ENCODE assay signal across 8 mouse cellular contexts in genomic region chr5:149245391-149245964, GRCm38 (mm10). TPM values are rescaled to one million over a fixed set of nuclear protein-coding genes. Genes with fewer than 3 reads are reported as not detected.
DNase-seq lines count a peak whose midpoint lies in the region; ATAC-seq and TF ChIP-seq lines count a peak whose summit lies in the region.

No protein-coding gene starts in this region.

- peaks cover 16% of the 10 kb centered on the region; the same call in 1 of the 2 replicates for H3K4me1 ChIP-seq in lung, embryonic 14.5 days (ENCODE audit: insufficient read depth)
- peaks cover 25% of the 10 kb centered on the region for H3K4me1 ChIP-seq in embryonic facial prominence, embryonic 10.5 days
- peaks cover 16% of the 10 kb centered on the region for H3K4me1 ChIP-seq in limb, embryonic 12.5 days (replicated peaks)
- 0 out of 2 replicates have a peak, but pooled peaks cover 5% of the 10 kb centered on the region for H3K4me1 ChIP-seq in neural tube, embryonic 14.5 days (ENCODE audit: control insufficient read depth, insufficient read depth, low read length)

- intact Hi-C loops in left cerebral cortex, postnatal 14 days (cut with DNase I), result no loop called here

- TF ChIP-seq CTCF in lung, embryonic 14.5 days (IDR thresholded peaks at IDR 0.05; ENCODE audit: low read depth), result no peak

- peak overlapping the region; percentile 42 for H3K9ac ChIP-seq in lung, embryonic 14.5 days
- H3K9ac ChIP-seq in limb, embryonic 12.5 days (replicated peaks), result no peak overlapping the region
- no peak overlapping the region for H3K9ac ChIP-seq in neural tube, embryonic 14.5 days (replicated peaks; ENCODE audit: low read depth, low read length)

- no peaks in the 10 kb centered on the region for H3K36me3 ChIP-seq in lung, embryonic 14.5 days (ENCODE audit: insufficient read depth)
- no peaks in the 10 kb centered on the region for H3K36me3 ChIP-seq in embryonic facial prominence, embryonic 10.5 days (replicated peaks)
- no peaks in the 10 kb centered on the region for H3K36me3 ChIP-seq in limb, embryonic 12.5 days
- no peaks in the 10 kb centered on the region for H3K36me3 ChIP-seq in neural tube, embryonic 14.5 days (ENCODE audit: control insufficient read depth, insufficient read depth, low read length)

- no peak for ATAC-seq in lung, embryonic 14.5 days (ENCODE audit: insufficient read depth)
- ATAC-seq in limb, embryonic 12.5 days (ENCODE audit: insufficient number of reproducible peaks, insufficient read depth, low FRiP score, low TSS enrichment, low read depth), result no peak
- ATAC-seq in neural tube, embryonic 14.5 days (ENCODE audit: low read depth), result no peak
- no peak for ATAC-seq in activated CD4-positive, CD25-positive, alpha-beta regulatory T cell, adult 4 months

- no peaks in the 10 kb centered on the region for H3K27me3 ChIP-seq in lung, embryonic 14.5 days (ENCODE audit: insufficient read depth, low read length)
- H3K27me3 ChIP-seq in embryonic facial prominence, embryonic 10.5 days (replicated peaks; ENCODE audit: low read depth, poor library complexity, severe bottlenecking), result no peaks in the 10 kb centered on the region; the same call in 1 of the 2 replicates
- no peaks in the 10 kb centered on the region for H3K27me3 ChIP-seq in limb, embryonic 12.5 days
- no peaks in the 10 kb centered on the region for H3K27me3 ChIP-seq in neural tube, embryonic 14.5 days (ENCODE audit: control insufficient read depth, insufficient read depth, low read length)

- 17% methylated on average over 9 of the region's 9 CpGs for WGBS in lung, embryonic 14.5 days
- WGBS in embryonic facial prominence, embryonic 10.5 days, result 58% methylated on average over 9 of the region's 9 CpGs
- WGBS in limb, embryonic 12.5 days, result 49% methylated on average over 9 of the region's 9 CpGs
- WGBS in neural tube, embryonic 14.5 days, result 59% methylated on average over 9 of the region's 9 CpGs

- no peaks in the 10 kb centered on the region for H3K9me3 ChIP-seq in lung, embryonic 14.5 days (ENCODE audit: low read depth, low read length)
- no peaks in the 10 kb centered on the region for H3K9me3 ChIP-seq in embryonic facial prominence, embryonic 10.5 days
- peaks cover 12% of the 10 kb centered on the region; the same call in 1 of the 2 replicates for H3K9me3 ChIP-seq in limb, embryonic 12.5 days
- H3K9me3 ChIP-seq in neural tube, embryonic 14.5 days (ENCODE audit: control insufficient read depth, low read length), result no peaks in the 10 kb centered on the region

- no peak for DNase-seq in lung, embryonic 14.5 days
- no peak for DNase-seq in lung, postnatal 10 days
- DNase-seq in embryonic facial prominence, embryonic 10.5 days (ENCODE audit: low spot score), result no peak
- DNase-seq in left cerebral cortex, postnatal 14 days (ENCODE audit: low spot score in 2 of 2), result no peak
- DNase-seq in cerebellum, adult 9-11 months, result no peak

- peak overlapping the region; percentile 27 for H3K4me3 ChIP-seq in lung, embryonic 14.5 days (ENCODE audit: low read depth, low read length)
- peak overlapping the region; percentile 45 for H3K4me3 ChIP-seq in embryonic facial prominence, embryonic 10.5 days
- peak overlapping the region; percentile 21; the same call in 1 of the 2 replicates for H3K4me3 ChIP-seq in limb, embryonic 12.5 days (replicated peaks)
- no peak overlapping the region for H3K4me3 ChIP-seq in neural tube, embryonic 14.5 days (ENCODE audit: low read depth, low read length)

- H3K27ac ChIP-seq in lung, embryonic 14.5 days (ENCODE audit: low read depth), result peak overlapping the region; percentile 46; the same call in 1 of the 2 replicates
- H3K27ac ChIP-seq in embryonic facial prominence, embryonic 10.5 days (replicated peaks), result peak overlapping the region; percentile 81
- H3K27ac ChIP-seq in limb, embryonic 12.5 days, result peak overlapping the region; percentile 62; the same call in 1 of the 2 replicates
- no peak overlapping the region for H3K27ac ChIP-seq in neural tube, embryonic 14.5 days (ENCODE audit: low read depth, low read length)

- H3K4me2 ChIP-seq in lung, embryonic 14.5 days, result peak overlapping the region; percentile 67
- peak overlapping the region; percentile 54 for H3K4me2 ChIP-seq in limb, embryonic 12.5 days
- H3K4me2 ChIP-seq in neural tube, embryonic 14.5 days (ENCODE audit: low read depth, low read length), result peak overlapping the region; percentile 36; the same call in 1 of the 2 replicates

RNA-seq across cellular contexts. Expression of gene Alox5ap, which starts 19.1 kb away (rescaled TPM):
- 9.3 and 20.5 TPM in 2 replicates for polyA plus RNA-seq in lung, embryonic 14.5 days (2014; fragmentation: Nextera tagmentation; extraction: Ambion mirVana)
- 5.5 and 5.8 TPM in 2 replicates for polyA plus RNA-seq in embryonic facial prominence, embryonic 10.5 days (2016; fragmentation: Nextera tagmentation; extraction: Ambion mirVana)
- 11.0 and 13.8 TPM in 2 replicates for polyA plus RNA-seq in limb, embryonic 12.5 days (2016; fragmentation: Nextera tagmentation; extraction: Ambion mirVana)
- 11.0 and 13.3 TPM in 2 replicates for polyA plus RNA-seq in neural tube, embryonic 14.5 days (2014; fragmentation: Nextera tagmentation; extraction: Ambion mirVana)
- total RNA-seq in left cerebral cortex, postnatal 14 days (2021), result 10 to 100 TPM in 1 of 2 experiments, 1 to 10 TPM in 1; 8.1 to 11.7 TPM
- polyA plus RNA-seq in activated CD4-positive, CD25-positive, alpha-beta regulatory T cell, adult 4 months (2017; shearing (Covaris generic)), result 1 to 10 TPM; 1.5 to 3.0 TPM
